Mouse (Mus musculus) c-Kit-positive CD71-positive TER-119-negative erythroid progenitor cells, embryonic 14.5 days (primary cell): ENCODE data around the gene Myo18a.
A peak's percentile ranks its signal among the peaks of the same experiment; 100 is the strongest.

Experiments
- DNase-seq: peaks from one replicate; pipeline ENCODE4 v3.0.0-alpha.2; 2013; ENCODE audit warnings: low read depth

Myo18a gene

DNA sequence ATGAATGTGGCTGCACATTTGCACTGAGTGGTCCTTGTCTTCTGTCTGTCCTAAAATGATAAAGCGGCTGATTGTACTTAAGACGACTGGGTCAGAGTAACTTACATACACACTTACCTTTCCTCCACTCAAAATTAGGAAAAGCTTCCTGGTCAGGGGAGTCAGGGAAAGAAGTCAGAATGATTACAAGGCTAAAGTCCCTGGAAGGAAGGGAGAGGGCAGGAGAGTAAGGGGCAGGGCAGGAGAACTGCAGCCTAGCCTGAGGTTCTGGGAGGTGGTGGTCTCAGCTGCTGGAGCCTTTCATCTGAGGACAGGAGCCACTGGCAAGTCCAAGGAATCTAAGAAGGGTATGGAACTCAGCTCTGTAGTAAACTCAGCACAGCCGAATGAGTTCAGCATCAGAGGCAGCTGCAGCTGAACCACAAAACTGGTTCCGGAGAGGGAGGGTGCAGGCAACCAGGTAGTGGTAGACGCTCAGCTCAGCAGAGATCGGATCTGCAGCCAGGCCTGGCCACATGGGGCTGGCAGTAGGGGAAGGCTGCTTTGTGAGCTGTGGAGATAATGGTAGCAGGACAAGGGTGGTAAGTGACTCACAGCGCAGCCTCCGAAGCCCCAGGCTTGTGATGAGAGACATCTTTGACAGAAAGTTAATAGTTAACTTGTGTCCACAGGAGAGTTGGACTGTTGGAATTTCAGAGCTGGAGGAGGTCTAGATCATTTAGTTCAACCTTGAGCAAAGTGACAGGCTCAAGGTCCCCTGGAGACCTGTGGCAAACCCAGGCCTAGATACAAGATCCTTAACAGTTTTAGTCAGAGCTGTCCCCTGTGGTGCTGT lies 9.1 kb downstream of the Myo18a start:
- no peak for DNase-seq

DNA sequence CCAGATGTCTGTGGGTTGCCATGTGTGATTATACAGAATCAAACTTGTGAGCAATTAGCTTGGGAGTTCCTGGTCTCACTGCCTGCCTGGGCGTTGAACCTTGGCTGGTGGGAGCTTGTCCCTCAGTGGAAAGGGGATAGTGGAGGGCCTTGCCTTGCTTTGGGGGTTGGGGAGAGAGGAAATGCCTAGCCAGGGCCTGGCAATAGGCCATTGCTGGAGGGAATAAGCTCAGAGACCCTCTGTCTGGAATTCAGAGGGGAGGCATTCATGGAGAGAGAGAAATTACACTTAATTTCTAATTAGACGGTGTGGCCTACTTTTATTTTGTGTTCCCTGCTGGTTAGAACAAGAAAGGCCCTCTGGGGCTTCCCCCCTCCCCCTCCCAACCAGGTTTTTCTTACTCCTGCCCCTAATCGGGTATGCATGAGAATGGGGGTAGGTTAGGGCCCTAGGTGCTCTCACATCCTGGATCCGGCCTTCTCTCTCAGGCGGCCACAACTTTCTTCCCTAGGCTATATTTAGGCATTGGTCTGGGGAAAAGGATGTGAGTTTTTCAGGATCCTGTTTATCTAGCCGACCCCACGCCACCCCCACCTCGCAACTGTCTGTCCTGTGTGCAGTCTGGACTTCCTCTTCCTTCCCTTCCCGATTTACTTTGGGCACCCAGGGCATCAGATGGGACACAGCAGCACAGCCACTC lies 12.8 kb downstream of the Myo18a start:
- no peak for DNase-seq

DNA sequence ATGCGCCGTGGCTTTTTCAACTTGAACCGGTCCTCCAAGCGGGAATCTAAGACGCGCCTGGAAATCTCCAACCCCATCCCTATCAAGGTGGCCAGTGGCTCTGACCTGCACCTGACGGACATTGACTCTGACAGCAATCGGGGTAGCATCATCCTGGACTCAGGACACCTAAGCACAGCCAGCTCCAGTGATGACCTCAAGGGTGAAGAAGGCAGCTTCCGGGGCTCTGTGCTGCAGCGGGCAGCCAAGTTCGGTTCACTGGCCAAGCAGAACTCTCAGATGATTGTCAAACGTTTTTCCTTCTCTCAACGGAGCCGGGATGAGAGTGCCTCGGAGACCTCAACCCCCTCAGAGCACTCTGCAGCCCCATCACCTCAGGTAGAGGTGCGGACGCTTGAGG lies 14.4 kb downstream of the Myo18a start:
- no peak for DNase-seq

DNA sequence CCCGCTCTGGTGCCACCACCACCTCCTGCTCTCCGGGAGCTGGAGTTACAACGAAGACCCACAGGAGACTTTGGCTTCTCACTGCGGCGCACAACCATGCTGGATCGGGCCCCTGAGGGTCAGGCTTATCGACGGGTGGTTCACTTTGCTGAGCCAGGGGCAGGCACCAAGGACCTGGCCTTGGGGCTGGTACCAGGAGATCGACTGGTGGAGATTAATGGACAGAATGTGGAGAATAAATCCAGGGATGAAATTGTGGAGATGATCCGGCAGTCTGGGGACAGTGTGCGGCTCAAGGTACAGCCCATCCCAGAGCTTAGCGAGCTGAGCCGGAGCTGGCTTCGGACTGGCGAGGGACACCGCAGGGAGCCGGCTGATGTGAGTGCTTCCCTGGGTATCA lies 14.9 kb downstream of the Myo18a start:
- no peak for DNase-seq

DNA sequence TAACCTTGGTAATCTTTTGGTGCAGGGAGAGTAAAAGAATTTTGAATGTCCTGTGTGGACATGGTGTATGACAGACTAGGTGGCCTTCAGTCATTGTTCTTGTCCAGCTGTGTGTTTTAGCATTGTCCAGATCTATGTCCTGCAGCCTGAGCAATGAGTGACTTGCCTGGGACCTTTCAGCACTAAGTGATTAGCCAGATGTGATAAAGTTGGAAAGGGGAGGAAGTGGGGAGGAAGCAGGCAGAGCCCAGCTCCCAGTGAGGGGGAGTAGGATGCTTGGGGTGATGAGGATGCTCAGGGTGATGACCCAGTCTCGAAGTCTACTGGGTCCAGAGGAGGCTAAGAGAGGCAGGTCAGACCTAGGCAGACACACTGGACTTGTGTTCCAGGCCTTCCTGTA lies 16.2 kb downstream of the Myo18a start:
- DNase-seq, result no peak

DNA sequence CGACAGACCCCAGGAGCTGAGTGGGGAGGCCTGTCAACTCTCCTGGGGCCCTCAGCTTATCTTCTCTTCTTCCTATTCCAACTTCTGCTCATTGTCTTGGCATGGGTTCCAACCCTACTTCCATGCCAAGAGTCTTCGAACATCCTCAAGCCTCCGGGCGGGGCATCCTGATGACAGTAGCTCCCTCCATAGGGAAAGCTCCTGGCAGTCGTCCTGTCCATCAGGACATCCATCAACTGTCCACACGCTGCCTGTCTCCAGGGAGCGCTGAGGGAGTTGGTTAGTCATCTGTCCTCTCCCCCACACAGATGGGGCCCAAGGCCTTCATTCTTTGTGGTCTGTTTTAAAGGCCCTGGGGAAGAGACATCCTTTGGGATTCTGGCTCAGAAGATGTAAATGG lies 18.0 kb downstream of the Myo18a start:
- no peak for DNase-seq

DNA sequence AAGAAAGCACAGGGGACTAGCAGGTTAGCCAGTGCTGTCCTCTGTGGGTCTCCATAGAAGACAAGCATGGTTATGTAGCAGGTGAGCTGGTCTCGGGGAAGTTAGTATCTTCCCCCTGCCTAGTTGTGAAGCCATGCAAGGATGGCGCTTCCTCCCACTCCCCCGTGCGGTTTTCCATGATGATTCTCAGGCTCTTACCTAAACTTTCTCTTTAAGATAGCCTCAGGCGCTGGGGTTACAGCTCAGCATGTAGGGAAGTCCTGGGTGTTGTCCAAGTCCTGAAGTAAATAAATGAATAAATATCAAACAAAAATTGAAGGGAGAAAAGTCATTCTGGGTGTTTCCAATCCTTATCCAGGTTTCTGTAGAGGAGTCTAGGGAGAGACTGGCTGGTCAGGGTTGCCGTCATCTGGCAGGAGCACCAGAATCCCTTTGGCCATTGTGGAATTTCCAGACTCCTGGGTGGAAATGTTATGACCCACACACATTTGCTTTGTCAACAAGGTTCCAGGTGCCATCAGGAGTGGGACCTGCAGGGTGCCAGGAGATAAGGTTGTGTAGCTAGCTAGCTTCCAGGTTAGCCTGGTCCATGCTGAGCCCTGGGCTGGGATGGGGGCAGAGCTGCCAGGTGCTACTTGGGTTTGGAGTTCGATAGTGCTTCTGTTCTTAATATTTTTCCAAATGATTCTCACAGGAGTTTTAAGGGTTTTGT lies 19.2 kb downstream of the Myo18a start:
- DNase-seq, result no peak

DNA sequence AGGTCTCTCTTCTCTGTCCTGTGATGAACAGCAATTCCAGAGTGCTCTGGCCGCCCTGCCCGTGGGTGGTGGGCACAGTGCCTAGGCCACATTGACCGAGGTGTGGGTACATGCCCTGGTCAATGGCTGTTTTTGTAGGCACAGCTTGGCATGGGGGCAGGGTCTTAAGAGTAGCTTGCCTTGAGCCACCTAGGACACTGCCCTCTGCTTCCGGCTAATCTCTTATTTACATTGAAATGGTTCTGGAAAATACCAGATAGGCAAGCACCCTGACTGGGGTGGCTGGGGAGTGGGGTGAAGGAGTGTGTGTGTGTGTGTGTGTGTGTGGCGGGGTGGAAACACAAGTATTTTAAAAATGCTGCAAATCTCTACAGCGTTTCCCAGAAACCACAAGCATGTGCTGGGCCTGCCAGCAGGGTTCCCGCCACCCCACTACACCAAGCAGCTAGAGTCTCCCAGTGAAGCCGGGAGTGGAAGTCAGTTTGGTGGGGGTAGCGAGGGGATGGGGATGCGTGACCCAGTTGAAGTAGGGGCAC lies 20.2 kb downstream of the Myo18a start:
- DNase-seq, result no peak

DNA sequence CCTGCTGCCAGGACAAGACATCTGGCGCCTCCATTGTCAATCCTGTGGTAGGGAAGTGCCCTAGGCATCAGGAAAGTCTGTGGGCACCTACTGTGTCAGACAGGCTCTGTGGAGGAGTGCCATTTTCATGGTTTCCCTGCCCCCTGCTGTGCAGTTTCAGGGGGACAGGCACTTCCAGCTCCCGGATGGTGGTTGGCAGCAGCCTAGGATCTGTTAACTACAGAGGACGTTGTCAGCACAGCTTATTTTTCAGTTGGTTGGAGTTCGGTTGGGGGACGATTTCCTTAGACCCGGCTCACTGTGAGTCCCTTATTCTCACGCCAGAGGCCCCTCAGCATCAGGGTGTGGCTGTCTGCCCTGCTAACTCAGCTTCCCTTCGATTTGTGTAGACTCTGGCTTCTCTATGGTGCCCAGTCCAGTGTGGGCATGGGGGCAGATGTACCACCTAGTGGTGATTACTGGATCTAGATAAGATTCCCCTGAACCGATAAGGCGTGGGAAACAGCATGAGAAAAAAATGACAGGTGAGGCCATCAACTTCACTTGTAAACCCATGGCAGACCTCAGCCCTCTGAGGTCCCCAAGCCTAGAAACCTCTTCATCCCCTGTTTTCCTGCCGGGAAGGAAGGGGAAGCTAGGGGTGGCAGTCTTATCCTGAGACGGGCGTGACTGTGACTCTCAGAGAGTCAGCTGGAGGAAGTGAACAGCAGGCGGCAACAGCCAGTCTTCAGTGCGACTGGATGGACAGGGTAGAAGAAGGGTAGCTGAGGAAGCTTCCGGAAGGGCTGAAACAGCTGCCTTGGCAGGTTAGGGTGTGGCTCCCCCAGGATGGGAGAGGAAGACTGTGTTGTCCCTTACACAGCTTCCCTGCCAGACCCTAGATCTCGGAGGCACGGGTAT lies 21.0 kb downstream of the Myo18a start:
- no peak for DNase-seq

DNA sequence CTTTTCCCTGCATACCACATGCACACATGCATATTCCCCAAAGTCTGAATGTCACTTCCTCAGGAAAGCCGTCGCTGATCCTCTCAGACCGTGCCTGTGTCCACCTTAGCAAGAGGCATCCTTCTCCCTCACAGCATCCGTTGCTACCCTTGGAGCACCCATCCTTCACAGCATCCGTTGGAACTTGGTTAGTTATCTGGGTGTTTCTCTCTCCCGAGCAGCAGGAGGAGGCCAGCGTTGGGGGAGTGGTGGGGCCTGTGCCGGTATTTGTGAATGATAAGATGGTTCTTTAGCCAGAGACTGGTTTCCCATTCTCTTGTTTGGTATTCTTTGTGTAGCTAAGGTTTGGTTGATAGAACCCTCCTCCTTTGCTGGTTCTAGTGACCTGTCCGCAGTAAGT lies 21.8 kb downstream of the Myo18a start:
- no peak for DNase-seq

DNA sequence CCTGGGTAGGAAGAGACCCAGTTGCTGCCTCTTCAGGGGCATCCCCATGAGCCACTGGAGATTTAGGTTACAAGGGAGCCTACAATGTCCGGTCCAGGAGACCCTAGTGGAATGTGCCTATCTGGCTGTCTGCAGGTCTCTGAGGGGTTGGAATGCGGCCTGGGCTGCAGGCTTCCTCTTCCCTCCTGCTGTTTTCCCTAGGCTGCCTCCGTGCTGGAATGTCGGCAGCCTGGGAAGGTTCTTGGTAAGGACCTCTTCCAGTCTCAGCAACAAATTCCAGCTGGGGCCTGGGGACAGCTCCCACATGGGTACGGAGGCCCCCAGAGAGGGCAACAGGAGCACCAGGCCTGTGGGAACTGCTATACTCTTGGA lies 22.3 kb downstream of the Myo18a start:
- DNase-seq, result no peak

DNA sequence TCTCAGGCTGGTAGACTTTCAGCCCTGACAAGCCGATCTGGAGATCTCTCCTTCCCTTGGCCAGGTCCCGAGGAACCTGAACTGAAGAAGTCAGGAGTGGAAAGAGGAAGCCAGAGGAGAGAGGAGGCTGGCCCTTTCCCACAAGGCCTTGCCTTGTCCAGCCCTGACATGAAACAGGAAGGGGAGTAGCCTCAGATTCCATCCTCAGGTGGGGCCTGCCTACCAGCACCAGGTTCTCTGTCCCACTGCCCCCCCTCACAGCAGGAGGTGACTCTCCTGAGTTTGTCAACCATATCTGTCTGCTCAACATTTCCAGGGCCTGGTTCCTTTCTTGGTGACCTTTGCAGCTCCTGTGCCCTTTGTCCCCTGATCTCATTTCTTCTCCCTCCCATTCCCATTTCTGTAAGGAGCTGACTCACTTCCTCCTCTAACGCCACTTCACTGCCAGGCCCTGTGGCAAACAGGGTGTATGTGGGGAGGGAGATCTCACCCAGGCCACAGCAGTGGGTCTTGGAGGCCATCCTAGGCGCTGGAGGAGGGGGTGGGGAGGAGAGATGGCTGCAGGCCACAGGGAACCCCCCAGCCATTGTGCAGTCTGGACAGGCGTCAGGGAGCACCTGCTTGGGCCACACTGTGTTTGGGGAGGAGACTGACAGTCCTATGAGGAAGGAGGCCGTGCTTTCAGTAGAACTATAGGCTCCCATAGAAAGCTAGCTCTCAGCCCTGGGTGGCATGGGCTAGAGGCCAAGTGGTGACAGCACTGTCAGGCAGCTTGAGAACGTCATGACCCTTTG lies 22.9 kb downstream of the Myo18a start:
- DNase-seq, result no peak

DNA sequence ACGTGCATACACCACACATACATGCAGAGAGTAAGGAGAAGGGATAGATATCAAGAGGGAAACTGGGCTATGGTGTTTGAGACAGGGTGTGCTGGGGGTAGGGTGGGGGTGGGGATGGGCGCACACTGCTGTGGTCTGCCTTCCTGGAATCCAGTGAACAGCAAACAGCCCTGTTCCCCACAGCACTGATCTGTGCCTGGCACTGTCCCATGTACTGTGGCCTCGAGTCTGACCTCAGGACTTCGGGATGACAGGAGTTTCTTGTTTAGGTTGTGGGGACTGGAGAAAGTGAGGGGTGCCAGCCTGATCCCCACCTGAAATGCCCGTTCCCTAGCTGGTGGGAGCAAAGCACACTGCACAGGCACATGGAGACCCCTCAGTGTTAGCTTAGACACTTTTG lies 24.7 kb downstream of the Myo18a start, which contains the start of gene Gm10277:
TSS of gene Gm10277 (minus strand) at position 41 of the 400 bp plus-strand sequence.
- DNase-seq, result no peak

DNA sequence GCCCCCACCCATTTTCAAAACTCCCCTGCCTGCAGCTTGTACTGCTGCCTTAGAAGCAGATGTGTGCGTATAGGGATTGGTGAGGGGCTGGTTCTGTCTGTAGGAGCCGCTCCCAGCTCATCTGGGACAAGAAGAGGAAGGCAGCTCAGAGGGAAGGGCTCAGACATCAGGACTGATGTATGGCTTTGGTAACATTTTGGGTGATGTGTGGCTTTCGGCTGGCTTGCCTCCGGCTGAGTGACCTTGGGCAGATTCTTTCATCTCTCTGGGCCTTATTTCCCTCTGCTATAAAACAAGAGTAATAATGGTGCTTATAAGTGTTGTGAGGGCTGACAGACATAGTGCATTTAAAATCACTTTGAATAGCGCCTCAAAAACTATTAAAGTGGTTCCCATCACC lies 26.5 kb downstream of the Myo18a start:
- DNase-seq, result no peak

DNA sequence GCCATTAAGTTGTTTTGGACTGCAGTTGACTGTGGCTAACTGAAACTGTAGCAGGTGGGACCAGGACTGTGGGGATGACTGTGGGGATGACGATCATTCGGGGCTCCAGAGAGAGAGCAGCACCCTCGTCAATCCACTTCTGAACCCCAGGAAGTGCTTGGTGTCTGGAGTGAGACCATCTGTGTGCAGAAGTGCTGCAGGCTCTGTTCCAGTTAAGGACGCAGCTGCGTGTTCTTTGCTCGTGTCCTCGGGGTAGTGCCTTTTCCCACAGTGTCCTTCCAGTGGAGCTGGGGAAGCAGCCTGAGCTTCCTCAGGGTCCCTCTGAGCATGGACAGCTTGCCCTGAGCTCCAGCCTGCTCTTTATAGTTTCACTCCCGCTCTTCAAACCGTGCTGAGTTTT lies 27.2 kb downstream of the Myo18a start:
- DNase-seq, result no peak

DNA sequence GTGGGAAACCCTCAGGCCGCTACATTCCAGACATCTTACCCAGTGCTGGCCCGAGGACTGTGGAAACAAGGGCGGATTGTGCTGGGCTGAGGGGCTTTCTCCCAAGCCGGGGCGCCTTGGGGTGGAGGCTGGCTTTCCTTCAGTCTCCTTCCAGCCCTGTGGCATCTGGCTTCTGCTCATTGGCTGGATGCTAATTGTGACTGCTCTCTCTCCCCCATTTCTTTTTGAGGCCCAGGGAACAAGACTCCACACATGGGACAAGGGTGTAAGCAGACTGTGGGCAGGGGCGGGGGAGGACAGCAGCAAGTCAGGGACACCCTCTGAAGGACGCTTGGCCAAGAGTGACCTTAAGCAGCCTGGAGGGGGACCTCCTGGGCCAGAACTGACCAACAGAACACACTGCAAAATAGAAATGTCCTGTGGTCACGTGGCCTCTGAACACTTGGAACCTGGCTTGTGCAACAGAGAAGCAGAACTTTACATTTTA lies 28.2 kb downstream of the Myo18a start:
- DNase-seq, result no peak

DNA sequence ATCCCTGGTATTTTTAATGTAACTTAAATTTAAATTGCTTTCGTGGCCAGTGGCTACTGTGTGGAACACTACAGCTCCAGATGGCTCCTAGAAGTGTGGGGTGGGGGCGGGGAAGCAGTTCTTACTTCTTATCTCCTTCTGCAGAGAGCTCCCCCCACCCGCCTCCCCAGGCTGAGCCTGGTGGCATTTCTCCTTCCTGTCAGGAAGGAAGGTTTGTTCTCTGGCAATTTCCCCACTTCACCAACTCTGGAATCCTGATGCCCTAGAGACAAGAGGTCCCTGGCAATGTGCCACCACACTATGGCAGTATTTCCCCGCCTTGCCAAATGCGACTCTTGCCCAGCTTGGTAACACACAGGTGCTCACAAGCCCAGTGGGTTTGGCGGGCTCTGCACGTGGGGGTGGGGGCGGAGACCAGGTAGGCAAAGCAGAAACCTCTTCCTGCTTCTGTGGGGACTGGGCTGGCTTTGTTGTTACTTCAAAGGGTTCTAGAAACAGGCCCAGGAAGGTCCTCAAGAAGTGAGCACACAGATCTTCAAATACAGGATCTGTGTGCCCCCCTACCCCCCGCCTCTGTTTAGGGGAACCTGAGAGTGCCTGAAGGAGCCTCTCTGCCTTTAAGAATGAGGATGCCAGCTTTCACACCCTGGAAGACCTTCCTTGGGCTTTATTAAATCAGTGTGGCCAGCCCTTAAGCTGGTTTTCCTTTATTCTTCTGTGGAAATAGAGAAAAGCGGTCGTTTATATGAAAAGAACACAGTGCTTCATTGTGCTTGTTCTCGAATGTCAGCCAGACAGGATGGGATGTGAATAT lies 28.9 kb downstream of the Myo18a start:
- DNase-seq, result no peak

DNA sequence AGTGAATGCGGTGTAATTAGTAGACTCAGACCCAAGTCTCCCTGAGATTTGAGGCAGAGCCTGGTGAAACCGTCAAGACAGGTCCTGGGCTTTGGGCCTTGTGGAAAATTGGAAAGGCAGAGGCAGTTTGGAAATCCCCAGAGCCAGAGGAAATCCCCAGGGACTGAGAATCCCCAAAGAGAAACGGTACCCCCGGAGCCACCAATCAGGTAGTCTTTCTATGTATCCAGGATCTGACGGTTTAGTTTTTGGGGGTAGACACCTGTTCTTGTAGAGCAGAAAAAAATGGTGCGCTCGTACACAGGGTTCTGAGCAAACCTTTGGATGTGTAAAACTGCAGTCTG lies 29.5 kb downstream of the Myo18a start:
- no peak for DNase-seq

DNA sequence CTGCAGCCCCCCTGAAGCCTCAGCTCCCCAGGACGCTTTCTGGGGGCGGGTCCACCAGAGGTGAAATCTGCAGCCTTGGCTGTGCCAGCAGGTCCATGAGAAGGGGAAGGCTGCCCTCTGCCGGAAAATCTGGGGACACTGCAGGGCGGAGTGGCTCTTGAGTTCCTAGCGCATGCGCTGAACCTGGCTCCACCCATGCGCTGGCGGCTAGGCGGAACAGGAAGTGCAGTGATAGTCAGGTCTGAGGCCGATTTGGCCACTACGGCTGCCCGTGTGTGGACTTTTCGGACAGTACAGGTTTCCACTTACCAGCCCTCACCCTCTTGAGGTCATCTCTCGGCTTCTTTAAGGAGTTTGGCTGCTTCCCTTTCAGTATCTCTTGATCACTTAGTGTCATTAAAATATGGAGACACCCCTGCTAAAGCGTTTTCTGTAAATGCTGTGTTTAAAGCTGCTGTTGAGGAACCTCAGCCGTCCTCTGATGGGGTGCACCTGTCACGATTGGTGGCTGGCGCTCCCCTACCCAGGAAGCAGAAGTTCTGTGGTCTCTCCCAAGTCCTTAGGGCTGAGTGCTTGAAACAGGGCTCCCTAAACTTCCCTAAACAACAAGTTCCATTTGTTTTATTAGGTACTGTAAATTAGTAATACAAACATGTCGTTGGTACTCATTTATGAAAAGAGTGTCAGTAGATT lies 30.3 kb downstream of the Myo18a start:
- DNase-seq, result peak; percentile 96
